Mouse (Mus musculus) hindbrain, embryonic 13.5 days (tissue): ENCODE results near the gene Aasdhppt. TPM values are rescaled to one million over a fixed set of nuclear protein-coding genes. Genes with fewer than 3 reads are reported as not detected.

Experiments
- ATAC-seq: fragments of 200-750 bp; cut with Nextera tagmentation; 2 replicates; pipeline ENCODE4 v1.8.0; 2017; ENCODE audit warnings: moderate TSS enrichment; ENCODE audit not compliant: low FRiP score
- H3K27ac ChIP-seq: fragments of 300-500 bp; sonication (generic); 2 replicates; pipeline ENCODE4 v1.5.1; 2015; ENCODE audit warnings: inconsistent platforms, mild to moderate bottlenecking, moderate library complexity
- H3K27me3 ChIP-seq: fragments of 300-500 bp; sonication (generic); 2 replicates; pipeline ENCODE4 v1.6.1; 2015; ENCODE audit warnings: mild to moderate bottlenecking, inconsistent platforms
- H3K36me3 ChIP-seq: fragments of 300-500 bp; sonication (generic); 2 replicates; pipeline ENCODE4 v1.6.1; 2015; ENCODE audit warnings: mild to moderate bottlenecking, inconsistent platforms
- H3K4me1 ChIP-seq: fragments of 300-500 bp; sonication (generic); replicated peaks from 2 replicates; pipeline ENCODE4 v1.6.1; 2015; ENCODE audit warnings: inconsistent platforms
- H3K4me2 ChIP-seq: fragments of 300-500 bp; sonication (generic); 2 replicates; pipeline ENCODE4 v1.6.1; 2015; ENCODE audit warnings: inconsistent platforms, mild to moderate bottlenecking, moderate library complexity
- H3K4me3 ChIP-seq: fragments of 300-500 bp; sonication (generic); 2 replicates; pipeline ENCODE4 v1.5.1; 2015; ENCODE audit warnings: mild to moderate bottlenecking, inconsistent platforms
- H3K9ac ChIP-seq: fragments of 300-500 bp; sonication (generic); 2 replicates; pipeline ENCODE4 v1.6.1; 2015; ENCODE audit warnings: mild to moderate bottlenecking, inconsistent platforms
- H3K9me3 ChIP-seq: fragments of 300-500 bp; sonication (generic); 2 replicates; pipeline ENCODE4 v1.6.1; 2016; ENCODE audit warnings: inconsistent platforms
- WGBS: fragments of 180-500 bp; shearing (Covaris S2); methylation state at CpG from one replicate; pipeline ENCODE4 v1.1.7; 2015; 5-methylcytosine and 5-hydroxymethylcytosine counted together
- microRNA-seq: library from miRNA; unstranded; fragments of <30 nt; microRNA quantifications from one replicate; pipeline ENCODE4, GENCODE M21; 2016
- polyA plus RNA-seq: library from polyadenylated mRNA; unstranded; fragments of >200 nt; fragmentation: Nextera tagmentation; extraction: Ambion mirVana; gene quantifications from 2 replicates; pipeline ENCODE4 v1.2.1, GENCODE M21; 2015

The Aasdhppt gene
- polyA plus RNA-seq, 1 experiment from 2014 or later, result 34.5 TPM

DNA sequence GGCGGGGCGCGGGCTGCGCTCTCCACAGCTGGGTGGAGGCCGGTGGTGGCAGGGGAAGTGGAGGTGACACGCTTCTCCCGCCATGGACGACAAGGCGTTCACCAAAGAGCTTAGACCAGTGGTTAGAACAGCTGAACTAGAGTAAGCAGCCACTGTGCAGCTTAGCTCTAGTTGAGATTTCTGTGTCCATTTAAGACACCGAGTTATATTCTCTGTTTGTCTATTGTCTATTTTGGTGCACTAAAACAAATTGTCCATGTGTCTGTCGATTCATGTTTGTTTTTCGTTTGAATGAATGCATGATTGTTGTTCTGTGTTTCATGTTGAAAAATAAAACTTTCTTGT is 48.6 kb downstream of the Aasdhppt start:
- no peaks in the 10 kb centered on the region for H3K36me3 ChIP-seq
- H3K27me3 ChIP-seq, result no peaks in the 10 kb centered on the region
- 0 out of 2 replicates have a peak overlapping the region, but pooled peaks have one; percentile 30 for H3K4me2 ChIP-seq
- ATAC-seq, result no peak; the same call in 1 of the 2 replicates
- no peak overlapping the region for H3K27ac ChIP-seq
- H3K4me3 ChIP-seq, result peak overlapping the region; percentile 29
- 0 out of 2 replicates have a peak overlapping the region, but pooled peaks have one; percentile 43 for H3K9ac ChIP-seq
- no peaks in the 10 kb centered on the region for H3K4me1 ChIP-seq
- WGBS, result 69% methylated on average over 12 of the region's 12 CpGs
- H3K9me3 ChIP-seq, result peaks cover 21% of the 10 kb centered on the region

DNA sequence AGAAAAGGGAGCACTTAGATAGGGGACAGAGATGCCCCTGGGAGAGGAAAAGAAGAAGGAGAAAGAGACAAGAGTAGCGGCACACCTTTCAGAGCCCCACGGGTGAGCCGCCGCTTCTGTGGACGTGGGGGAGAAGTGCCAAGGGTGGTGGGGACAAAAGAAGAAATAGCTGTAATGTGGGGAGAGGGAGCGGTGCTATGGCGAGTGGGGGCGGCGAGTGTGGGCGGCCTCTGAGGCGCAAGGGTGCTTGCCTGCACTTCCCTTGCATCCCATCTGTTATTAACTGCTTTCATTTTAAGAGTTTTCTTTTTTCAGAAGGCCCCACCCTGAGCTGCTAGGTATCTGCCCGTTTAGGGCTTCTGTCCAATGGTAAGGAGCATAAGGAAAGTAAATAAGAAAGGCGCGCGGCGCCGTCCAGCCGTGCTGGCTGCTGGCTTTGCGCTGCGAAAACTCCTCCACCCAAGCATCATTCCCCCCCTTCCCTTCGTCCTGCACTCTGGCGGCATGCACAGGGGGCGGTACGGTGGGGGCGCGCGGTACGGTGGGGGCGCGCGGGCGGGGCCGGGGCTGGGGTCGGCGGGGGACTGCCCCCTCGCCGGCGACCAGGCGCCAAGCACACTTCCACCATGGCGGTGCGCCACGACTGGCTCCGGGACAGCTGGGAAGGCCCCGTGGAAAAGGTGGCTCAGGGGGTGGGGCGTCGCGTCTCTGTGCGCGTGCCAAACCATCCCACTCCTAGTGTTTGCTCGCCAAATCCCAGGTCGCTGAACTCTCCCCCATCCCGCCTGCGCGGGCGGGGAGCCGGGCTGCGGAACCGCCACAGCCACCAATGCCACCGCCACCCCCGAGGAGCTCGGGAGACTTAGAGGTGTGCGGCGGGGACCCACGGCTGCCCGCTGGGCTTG is 49.2 kb downstream of the Aasdhppt start:
- Histone ChIP-seq H3K27me3 (no peaks in the 10 kb centered on the region), H3K4me3 (peak overlapping the region; percentile 29), H3K27ac (no peak overlapping the region), H3K4me2 (peak overlapping the region; percentile 30; the same call in 1 of the 2 replicates), H3K9me3 (peaks cover 21% of the 10 kb centered on the region), H3K36me3 (no peaks in the 10 kb centered on the region), H3K9ac (0 out of 2 replicates have a peak overlapping the region, but pooled peaks have one; percentile 43), H3K4me1 (no peaks in the 10 kb centered on the region)
- 55% methylated on average over 65 of the region's 65 CpGs for WGBS
- ATAC-seq, result peak; percentile 61

DNA sequence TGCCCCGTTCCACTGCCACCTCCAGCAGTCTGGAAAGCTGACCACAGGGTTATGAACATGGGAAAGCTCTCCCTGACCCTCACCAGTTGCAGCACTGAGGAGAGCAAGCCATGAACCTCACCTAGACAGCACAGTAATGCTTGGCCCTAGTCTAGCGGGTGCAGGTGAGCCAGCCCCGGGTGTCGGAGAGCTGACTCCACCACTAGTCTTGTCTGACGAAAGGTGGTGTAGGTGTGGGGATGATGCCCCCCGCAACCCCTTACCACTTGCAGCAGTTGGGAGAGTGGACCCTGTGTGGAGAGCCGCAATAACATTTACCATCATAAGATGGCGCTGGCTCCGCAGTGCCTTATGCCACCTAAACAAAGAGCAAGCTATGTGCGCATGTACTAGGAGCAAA is 50.2 kb downstream of the Aasdhppt start:
- Histone ChIP-seq H3K4me1 (no peaks in the 10 kb centered on the region), H3K4me3 (no peak overlapping the region), H3K27ac (no peak overlapping the region), H3K27me3 (no peaks in the 10 kb centered on the region), H3K36me3 (no peaks in the 10 kb centered on the region), H3K9ac (no peak overlapping the region), H3K4me2 (no peak overlapping the region), H3K9me3 (peaks cover 21% of the 10 kb centered on the region)
- ATAC-seq, result peak; percentile 68
- WGBS, result 90% methylated on average over 10 of the region's 10 CpGs

Small RNA genes within 50 kb of the gene (microRNA-seq; reads per million reads assigned to microRNA genes)
- not detected for gene Gm22195

Other genes with a start within 250 kb of the Aasdhppt start
- gene Kbtbd3, start 362 bp upstream of the Aasdhppt start, polyA plus RNA-seq, result 11.4 and 11.8 TPM in 2 replicates
- 49.4 and 56.9 TPM in 2 replicates for gene Msantd4, start 67.1 kb upstream of the Aasdhppt start, polyA plus RNA-seq